Mouse (Mus musculus) c-Kit-positive CD71-positive TER-119-negative erythroid progenitor cells, embryonic 14.5 days (primary cell): ENCODE data around the gene Rexo1.

Experiments used
- DNase-seq: peaks from one replicate; pipeline ENCODE4 v3.0.0-alpha.2; 2013; ENCODE audit warnings: low read depth

The Rexo1 gene

DNA sequence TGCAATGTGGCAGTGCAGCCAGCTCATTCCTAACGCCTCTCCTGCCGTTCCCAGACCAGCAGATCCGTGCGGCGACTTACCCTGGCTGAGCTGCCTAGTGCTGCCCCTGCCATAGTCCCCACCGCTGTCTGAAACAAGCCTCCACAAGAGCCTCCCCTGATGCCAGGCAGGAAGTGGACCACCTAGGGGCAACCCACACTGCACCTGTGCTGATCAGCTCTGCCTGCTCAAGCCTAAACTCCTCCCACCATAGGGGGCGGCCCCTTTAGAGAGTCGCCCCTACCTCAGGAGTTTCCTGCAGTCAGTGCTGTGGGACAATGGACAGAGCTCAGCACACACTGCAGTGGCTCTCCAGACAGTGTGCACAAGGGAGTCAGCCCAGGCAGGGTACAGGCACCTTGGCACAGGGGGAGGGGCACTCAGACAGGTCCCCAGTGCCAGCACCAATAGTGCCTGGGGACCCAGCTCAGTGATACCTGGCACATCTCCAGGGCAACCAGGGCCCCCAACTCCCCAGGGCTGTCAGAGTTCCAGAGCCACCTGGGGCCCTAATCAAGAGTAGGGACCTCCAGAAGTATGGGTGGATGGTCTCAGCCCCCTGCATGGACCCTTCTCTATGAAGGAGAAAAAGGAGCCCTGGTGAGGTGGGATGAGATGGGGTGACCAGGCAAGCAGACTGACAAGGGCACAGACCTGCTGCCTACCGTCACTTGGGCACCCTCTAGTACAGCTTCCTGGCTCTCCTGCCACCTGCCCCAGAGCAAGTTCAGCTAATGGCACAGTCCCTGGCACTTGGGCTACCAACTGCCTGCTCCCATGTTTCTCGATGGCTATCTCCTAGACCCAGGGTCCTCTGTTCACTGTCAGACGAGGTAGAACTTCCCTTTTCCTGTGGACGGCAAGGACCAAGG lies 23.5 kb upstream of the Rexo1 start:
- DNase-seq, result no peak

DNA sequence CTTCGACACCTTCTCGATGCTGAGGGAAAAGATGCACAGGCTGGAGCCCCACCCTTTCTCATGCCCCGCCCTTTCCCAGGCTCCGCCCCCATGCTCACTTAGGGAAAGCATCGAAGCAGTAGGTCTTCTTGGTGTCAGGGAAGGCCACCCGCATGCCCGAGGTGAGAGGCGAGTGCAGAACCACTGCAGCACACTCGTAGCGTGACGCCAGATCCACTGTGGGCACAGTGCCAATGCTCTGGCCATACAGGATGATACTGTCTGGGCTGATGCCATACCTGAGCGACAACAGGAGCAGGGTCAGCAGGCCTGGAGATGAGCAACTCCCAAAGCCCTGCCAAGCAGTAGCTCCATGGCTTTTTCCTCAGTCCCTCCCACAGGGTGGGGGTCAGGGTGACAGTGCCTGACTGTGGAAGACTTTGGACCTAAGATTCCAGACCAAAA lies 22.7 kb upstream of the Rexo1 start:
- DNase-seq, result no peak

DNA sequence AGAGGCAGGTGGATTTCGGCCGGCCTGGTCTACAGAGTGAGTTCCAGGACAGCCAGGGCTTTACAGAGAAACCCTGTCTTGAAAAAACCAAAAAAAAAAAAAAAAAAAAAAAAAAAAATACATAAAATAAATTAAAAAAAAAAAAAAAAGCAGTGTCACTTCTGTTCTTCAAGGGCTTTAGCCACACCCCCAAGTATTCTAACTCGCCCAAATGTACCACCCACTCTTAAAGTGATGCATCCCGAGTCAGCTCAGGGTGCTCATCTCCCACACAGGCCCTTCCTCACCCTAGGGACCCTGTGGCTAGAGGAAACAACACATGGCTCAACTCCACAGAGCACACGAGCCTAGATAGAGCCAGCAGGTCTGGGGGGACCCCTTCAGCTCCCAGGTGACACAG lies 21.7 kb upstream of the Rexo1 start:
- DNase-seq, result no peak

DNA sequence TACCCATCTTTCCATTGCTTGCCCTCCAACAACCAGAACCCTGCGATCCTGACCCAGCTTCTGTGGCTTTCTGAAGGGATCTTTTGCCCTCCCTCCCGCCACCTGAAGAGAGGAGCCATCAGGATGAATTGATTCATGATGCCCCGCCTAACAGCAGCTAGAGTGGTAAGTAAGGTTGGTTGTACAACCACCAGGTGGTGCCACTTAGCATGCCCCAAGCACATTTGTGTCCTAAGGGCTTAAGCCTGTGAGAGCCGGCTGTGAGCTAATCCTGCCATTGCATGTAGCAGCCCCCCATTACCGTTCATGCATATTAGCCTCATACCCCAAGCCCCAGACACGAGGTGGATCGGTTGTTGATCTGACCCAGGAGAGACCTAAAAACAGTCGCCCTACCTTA lies 17.6 kb upstream of the Rexo1 start:
- DNase-seq, result peak; percentile 93

DNA sequence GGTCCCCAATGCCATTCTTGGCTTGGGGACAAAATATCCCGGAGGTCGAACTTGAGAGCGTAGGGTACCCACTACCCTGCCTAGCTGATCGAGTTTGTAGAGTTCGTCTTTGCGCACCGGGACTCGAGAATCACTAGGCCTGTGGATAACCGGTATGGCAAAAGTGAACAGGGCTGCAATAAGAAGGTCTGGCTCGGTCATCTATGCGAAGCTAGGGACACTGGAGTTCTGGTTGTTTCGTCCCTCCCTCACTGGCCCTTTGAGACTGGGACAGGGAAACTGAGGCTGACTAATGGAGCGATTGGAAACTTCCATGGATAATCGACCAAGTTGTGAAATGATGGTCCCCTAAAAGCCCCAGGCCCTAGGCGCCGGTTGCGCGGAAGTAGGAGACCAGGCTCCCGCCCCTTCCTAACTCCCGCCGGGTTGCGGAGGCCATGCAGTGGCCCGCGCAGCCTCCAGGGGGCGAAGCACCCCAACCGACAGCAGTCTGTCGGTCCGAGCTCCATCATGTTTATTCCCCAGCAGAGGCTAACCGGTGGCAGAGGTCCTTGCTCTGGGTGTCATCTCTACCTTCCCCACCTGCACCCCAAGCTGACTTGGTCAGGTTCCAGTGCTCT lies 16.9 kb upstream of the Rexo1 start:
- DNase-seq, result no peak

DNA sequence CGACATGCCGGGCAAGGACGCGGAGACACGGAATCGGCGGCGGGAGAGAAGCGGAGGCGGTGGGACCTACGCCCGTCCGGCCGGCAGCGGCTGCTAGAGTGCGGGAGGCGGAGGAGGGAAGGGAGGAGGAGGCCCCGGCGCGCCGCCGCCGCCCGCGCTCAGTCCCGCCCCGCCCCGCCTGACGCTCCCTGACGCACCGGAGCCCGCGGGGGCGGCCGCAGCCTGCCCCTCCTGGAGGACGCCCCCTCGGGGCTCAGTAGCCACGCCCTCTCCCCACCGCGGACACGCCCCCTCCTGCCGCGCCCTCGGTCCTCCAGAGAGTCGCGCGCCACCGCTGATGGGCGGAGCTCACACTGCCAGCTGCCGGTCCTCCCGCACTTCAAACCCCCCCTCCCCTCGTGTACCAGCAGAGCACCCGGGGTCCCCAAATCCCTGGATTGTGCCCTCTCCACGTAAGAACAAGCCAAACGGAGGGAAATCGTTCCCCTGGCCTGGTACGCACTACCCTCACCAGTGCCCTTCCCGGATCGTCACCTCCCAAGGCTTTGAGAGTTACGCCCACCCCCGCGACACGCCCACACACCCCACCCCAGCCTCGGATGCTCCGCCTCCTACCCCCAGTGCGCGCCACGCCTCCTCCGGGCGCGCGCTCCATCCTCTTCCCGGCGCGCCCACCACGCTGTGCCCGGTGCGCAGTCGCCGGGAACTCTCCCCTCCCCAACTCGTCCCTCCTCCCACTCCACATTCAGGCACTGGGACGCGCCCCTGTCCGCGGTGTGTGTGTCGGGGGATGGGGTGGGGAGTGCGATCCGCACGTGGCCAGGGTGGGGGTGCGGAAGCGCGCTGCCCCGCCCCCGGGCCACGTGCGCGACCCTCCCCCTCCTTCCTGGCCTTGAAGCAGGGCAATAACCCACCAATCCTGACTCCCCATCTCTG lies 16.1 kb upstream of the Rexo1 start, which contains the start of gene Klf16:
Gene Klf16 (minus strand): TSS at position 127 of the 936 bp plus-strand sequence.
- peak; percentile 91 for DNase-seq

DNA sequence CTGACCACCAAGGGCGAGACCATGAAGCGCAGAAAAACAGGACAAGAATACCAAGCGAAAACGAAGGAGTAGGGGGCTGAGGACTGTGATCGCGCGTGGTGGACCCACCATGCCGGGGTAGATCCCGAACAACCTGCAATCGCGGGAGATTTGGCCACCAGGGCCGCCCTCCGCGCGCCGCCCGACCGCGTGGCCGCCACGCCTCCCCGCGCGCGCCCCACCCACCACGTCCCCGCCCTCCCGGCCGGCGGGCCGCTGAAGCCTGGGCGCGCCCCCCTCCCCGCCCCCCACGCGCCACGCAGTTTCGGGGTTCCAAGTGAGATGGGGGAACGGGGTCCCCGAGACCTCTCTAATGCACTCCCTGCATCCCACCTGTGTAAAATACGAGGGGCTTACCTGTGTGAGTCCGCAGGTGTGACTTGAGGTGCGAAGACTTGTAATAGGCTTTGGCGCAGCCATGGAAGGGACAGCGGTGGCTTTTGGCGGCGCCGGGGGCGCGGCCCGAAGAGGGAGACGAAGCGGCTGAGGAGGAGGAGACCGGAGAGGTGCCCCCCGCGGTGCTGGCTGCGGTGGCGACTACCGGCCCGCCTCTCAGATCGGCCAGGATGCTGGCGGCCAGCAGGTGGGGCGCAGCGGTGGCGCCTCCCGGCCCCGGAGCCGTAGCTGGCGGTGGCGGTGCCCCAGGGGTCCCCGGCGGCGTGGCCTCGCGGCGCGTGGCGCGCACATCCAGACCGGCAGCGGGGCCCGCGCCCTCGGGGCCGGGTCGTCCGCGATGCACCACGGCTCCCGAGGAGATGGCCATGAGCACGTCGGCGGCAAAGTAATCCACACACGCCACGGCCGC lies 15.2 kb upstream of the Rexo1 start:
- DNase-seq, result no peak

DNA sequence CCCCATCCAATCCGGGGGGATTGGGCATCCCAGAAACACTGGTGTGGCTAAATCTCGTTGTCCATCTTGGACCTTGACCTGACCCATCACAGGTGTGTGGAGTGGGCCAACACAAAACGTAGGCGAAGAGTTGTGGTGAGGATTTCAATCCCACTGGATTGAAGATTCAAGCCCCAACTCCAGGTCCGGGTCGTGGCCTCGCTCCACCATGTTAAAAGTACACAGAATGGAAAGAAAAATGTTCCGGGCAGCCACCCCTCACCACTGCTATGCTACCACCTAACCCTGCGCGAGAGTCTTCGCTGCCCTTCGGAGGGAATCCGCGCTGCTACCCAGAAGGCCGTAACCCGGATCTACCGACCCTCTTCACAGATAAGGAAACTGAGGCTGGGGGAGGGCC lies 14.6 kb upstream of the Rexo1 start:
- no peak for DNase-seq

DNA sequence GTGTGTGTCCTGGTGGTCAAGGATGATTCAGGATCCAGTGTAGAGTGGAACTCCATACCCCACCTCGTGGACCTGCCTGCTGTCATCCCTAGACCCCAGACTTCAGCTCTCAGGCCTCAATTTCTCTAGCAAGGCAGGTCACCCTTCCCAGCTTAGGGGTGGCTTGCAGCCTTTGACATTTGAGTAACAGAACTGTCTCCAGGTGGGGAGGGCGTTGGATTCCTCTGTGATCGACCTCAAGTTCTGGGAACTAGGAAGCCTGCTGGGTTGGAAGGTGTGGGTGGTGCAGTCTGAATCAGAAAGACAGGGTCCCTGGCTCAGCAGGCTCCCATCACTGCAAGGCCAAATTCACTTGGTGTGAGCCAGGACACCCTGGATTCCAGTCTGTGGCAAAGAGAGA lies 13.5 kb upstream of the Rexo1 start:
- no peak for DNase-seq

DNA sequence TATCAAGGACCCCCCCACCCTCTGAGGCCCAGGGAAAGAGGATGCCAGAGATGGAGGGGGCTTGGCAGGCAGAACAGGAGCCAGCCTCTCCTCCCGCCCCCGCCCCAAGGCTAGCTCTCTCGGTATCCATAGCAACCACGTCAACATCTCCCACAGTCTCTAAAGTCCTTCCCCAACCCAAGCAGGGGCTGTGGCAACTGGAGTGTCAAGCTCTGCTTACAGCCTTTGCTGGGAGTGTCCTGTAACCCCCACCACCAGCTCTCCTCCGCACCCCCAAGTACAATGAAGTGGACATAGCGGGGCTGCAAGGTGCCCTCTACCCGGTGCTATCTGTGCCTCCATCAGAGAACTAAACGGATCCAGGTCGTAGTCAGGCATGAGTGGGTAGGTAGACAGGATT lies 12.6 kb upstream of the Rexo1 start:
- DNase-seq, result no peak

DNA sequence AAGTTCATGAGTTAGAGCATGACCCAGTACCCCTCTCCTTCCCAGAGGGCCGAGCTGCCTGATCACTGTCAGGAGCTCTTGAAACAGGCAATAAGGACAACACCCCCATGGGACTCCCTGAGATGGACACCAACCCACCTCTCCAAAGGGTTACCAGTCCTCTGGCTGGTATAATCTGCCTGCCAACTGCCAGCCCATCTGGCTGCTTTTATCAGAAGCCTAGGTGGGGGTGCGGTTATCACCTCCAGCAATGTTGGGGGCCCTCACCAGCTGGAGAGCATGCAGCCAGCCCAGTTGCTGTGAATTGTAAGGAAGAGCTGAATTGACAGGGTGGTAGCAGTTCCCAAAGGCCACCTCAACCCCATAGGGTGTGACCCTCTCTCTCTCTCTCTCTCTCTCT lies 11.1 kb upstream of the Rexo1 start:
- DNase-seq, result peak; percentile 79

DNA sequence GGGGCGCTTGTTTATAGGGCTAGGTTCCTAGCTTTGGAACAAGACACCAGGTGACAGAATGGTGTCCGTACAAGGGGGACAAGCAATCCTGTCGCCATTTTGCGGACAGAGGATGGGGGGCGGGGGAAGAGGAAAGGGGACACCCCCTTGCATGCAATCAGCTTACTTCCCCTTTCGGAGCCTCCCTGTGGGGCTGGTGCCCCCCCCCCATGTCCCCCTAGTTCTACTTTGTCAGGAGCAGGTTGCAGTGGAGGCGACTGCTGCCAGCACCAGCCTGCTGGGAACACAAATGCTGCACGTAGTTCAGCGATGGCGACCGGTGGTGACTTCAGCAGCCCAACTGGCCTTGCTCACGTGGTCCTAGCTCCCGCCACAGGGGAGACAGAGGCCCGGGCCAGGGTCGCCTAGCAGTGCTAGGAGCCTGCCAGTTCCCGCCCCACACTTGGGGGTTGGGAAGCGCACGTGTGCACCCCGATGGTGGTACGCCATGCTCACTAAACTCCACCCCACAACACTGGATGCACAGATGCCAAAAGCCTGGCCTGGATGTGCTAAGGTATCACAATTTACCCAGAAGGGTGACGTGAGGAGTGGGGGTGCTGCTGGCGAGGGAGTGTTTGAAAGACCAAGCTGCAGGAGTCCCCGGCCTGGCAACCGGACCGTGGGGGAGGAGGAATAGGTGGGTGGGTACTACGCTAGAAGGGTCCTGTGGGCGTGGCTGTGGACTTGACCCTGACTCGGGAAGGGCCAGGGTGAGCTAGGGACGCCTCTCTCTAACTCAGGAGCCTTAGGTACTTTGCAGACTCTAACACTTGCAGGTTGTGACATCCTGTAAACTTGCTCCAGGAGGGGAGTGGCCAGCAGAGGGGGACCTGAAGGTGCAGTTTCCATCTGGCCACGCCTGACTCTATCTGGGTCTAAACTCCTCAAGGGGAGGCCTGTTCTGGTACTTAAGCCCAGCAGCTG lies 9.8 kb upstream of the Rexo1 start:
- no peak for DNase-seq

DNA sequence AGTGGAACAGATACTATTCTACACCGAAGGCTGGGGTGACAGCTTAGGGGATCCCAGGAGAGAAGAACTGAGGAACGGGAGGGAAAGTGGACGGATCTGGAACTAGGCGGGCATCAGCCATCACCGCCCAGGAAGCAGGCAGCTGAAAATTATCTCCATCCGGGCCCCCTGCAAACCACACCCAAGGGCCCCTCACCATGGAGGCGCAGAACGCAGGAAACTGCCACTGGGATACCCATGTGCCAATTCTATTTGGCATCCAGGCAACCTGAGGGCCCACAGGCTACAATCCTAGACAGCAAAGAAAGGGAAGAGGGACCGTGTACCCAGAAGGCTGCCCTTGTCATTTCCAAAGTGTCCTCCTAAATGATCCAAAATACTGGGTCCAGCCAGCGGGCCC lies 9.1 kb upstream of the Rexo1 start:
- DNase-seq, result no peak

DNA sequence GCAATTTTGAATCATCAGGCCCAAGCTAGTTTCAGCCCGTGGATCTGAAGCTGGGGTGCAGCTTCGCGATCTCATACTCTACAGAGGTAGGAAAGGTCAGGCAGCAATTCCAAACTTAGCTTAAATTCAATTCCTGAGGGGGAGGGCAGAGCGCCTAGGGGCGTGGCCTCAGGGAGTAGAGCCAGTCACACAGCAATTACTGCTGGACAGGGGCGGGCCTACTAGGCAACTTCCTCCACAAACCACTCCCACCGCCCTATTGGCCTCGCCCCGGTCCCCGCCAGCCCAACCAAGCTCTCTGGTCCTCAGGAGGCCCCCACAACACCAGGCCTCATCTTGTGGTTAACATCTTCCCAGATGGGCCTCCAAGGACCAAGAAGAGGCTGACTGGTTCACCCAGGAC lies 8.3 kb upstream of the Rexo1 start:
- DNase-seq, result peak; percentile 89

DNA sequence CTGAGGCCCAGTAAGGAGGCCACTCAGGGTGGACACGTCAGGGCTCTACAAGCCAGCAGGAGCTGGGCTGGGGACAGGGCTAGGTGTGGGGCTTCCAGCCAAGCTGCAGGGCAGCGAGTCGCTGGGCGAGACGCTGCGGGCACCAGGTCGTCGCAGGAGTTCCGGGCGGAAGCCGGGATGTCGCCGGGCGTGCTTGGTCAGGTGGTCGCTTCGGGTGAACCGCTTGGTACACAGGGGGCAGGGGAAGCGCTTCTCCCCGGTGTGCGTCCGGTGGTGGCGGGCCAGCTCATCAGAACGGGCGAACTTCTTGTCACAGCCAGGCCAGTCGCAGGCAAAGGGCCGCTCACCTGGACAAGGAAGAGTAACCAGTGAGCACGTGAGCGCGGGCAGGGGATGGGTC lies 7.5 kb upstream of the Rexo1 start:
- DNase-seq, result no peak

DNA sequence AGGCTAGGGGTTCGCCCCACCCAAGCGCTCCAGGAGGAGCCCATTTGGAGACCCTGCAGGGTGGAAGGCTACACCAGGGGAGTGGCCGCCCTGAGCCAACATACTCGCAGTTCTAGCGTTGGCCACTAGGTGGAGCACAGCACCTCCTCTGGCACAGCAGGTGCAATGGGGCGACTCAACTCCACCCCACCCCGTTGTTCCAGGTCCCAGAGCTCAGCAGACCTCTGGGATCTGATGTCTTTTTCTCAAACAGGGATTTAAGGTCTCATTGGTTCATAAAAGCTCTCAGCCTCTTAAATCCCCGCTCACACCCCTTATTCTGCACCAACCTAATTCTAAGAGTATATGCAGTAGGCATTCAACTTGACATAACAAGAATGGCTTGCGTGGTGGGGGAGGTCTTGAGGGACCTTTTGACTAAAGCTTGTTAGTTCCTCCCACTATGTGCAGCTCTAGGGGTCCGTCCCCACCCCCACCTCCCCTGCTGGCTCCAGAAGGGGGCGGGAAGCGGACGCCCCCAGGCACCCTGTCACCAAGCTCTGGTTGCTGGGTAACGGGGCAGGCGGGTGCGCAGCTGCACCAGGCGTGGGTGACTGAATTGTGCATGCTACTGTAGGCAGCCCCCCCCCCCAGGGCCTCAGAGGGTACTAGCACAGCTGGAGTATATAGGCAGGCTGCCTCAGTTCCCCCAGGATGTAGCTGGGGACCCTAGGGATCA lies 5.2 kb upstream of the Rexo1 start:
- no peak for DNase-seq

DNA sequence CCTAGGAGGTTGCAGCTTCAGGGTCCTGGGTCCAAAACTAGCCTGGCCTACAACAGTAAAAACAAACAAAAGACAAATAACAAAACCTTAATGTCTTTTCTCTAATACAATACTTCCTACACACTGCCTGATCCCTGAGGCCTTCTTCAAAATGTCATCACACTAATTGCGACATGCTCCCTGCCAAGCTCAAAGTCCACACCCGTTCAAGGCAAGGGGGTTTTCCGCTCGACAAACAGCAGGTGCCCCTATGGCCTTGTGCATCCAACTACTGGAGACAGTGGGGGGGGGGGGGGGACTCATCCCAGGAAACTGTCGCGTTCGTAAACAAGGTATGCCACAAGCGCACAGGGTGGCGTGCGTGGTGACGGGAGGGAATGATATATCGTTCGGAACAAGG lies 739 bp downstream of the Rexo1 start:
- DNase-seq, result no peak

DNA sequence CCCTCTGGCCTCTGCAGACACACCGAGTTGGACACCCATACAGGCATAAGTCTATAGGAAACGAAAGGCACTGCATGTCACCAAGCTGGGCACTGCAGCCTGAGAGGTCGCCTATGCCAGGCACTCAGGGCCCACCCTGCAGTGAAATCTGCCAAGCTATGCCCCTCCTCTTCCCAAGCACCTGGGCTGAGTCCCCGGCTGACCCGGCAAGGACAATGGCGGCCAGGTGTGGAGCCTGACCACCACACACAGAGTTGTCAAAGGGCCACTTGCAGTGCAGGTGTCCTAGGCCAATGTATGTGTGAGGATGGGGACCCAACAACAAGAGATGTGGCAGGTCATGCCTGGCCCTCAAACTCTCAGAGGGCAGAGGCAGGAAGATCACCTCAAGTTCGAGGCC lies 1.9 kb downstream of the Rexo1 start:
- DNase-seq, result no peak

DNA sequence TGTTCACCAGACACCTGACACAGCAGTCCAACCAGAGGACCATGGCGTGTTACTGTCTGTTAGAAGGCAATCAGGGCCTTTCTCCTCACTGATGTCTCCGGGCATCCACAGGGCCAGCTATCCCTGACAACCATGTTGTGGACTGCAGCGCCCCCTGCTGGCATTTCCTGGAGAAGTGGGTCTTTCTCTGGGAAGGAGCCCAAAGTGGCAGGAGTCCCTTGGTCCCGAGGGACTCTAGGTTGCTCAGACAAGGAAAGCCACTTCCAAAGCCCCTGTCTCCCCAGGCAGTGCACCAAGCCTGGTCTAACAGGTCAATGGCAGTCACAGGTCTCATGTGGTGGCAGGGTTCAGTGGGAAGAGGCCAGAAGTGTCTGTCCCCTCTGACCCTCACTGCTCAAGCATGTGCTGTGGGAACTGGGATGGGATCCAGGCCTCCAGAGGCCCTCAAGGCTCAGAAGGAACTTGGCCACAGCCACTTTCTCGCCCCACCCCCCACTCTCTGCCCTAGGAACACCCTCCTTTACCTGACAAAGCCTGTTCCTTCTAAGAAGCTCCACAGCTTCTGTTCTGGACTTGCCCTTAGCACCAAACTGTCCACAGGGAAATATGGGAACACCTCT lies 3.9 kb downstream of the Rexo1 start:
- DNase-seq, result no peak
